Mouse (Mus musculus): ENCODE measurements around the gene Mex3a. TPM values are rescaled to one million over a fixed set of nuclear protein-coding genes. Genes with fewer than 3 reads are reported as not detected.
A peak's percentile ranks its signal among the peaks of the same experiment; 100 is the strongest.

Gene Mex3a
- total RNA-seq, 2 experiments from 2014 or later, result 3.3 to 5.4 TPM

DNA sequence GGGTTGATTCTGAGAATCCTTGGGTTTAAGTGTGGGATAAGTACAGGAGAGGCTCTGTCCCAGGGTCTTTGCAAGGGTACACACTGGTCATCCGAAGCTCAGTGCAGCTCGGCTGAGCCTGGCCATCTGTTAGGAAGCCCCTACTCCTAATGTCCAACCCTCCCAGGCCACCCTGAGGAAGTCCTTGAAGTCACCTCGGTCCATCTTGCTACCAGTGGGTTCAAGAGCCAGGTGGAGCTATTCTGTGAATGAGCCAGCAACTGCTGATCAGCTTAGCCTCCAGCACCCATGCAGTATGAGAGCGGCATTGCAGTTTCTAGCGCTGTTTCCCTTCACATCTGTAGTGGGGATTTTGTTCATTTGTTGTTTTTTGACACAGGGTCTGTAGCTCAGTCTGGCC lies 7.9 kb downstream of the Mex3a start:
- no peak for ATAC-seq (replicated peaks; ENCODE audit: low FRiP score, low TSS enrichment, poor library complexity, severe bottlenecking)

GRCm38 (mm10) chr3:88541622-88542401 lies 9.6 kb downstream of the Mex3a start:
- no peak for ATAC-seq (replicated peaks; ENCODE audit: low FRiP score, low TSS enrichment, poor library complexity, severe bottlenecking)

DNA sequence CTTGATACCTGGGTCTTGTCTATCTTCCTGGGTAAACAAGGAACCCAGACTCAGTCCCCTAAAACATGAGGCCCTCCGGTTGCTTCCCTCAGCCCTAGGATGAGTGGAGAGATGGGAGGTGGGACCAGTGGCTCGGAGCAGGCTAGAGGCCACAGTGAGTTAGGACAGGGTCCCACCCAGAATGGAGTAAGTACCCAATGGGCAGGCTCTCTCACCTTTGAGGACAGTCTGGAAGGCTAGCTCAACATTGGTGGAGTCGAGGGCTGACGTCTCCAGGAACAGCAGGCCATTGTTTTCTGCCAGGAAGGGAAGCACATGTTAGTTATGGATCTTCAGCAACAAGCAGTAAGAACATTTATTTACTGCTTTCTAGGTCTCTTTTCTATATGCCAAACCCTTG lies 10.3 kb downstream of the Mex3a start:
- no peak for ATAC-seq (replicated peaks; ENCODE audit: low FRiP score, low TSS enrichment, poor library complexity, severe bottlenecking)

- no peak for ATAC-seq (replicated peaks; ENCODE audit: low FRiP score, low TSS enrichment, poor library complexity, severe bottlenecking)
Observed at GRCm38 (mm10) chr3:88543174-88543573, 11.0 kb downstream of the Mex3a start.

GRCm38 (mm10) chr3:88543651-88544410 lies 11.6 kb downstream of the Mex3a start:
- ATAC-seq (replicated peaks; ENCODE audit: low FRiP score, low TSS enrichment, poor library complexity, severe bottlenecking), result no peak

GRCm38 (mm10) chr3:88544514-88544913 lies 12.3 kb downstream of the Mex3a start:
- ATAC-seq (replicated peaks; ENCODE audit: low FRiP score, low TSS enrichment, poor library complexity, severe bottlenecking), result no peak

- ATAC-seq (replicated peaks; ENCODE audit: low FRiP score, low TSS enrichment, poor library complexity, severe bottlenecking), result no peak
Observed at GRCm38 (mm10) chr3:88544955-88545591, 12.9 kb downstream of the Mex3a start.

- ATAC-seq (replicated peaks; ENCODE audit: low FRiP score, low TSS enrichment, poor library complexity, severe bottlenecking), result peak; percentile 31
Observed at GRCm38 (mm10) chr3:88546674-88547418, 14.7 kb downstream of the Mex3a start.

DNA sequence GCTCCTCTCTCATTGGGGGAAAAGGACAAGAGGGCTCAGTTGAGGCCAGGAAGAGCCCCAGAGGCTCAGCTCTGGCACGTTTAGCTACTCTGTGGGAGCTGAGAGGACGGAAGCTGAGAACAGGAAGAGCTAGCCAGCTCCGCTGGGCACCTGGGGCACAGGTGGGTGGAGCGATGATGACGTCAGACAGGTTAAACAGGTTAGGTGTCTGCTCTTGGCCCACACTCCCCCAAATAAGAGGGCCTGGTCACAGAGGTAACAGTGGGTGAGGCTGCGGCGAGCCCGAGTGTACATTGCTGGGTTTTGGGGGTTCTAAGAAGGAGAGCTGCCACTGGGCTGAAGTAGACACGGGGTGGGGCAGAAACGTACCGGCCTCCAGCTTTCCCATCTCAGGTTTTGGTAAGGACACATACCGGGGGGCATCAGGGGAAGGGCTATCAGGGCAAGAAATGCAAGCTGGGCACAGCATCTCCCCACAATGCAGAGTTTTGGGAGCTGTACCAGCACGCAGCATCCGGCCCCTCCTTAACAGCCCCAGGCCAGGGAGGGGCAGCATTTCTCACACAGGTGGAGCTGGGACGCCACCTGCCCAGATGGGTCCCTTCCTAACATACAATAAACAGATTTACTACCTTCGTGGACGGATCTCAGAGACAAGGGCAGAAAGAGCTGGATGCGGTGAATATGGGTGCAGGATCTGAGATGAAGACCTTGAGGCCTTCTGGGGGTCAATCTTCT lies 16.2 kb downstream of the Mex3a start, which contains the start of gene Rab25:
Rab25 (minus strand) TSS at position 121 of the 738 bp plus-strand sequence.
- ATAC-seq (replicated peaks; ENCODE audit: low FRiP score, low TSS enrichment, poor library complexity, severe bottlenecking), result no peak

GRCm38 (mm10) chr3:88551586-88551985 lies 19.4 kb downstream of the Mex3a start:
- no peak for ATAC-seq (replicated peaks; ENCODE audit: low FRiP score, low TSS enrichment, poor library complexity, severe bottlenecking)

DNA sequence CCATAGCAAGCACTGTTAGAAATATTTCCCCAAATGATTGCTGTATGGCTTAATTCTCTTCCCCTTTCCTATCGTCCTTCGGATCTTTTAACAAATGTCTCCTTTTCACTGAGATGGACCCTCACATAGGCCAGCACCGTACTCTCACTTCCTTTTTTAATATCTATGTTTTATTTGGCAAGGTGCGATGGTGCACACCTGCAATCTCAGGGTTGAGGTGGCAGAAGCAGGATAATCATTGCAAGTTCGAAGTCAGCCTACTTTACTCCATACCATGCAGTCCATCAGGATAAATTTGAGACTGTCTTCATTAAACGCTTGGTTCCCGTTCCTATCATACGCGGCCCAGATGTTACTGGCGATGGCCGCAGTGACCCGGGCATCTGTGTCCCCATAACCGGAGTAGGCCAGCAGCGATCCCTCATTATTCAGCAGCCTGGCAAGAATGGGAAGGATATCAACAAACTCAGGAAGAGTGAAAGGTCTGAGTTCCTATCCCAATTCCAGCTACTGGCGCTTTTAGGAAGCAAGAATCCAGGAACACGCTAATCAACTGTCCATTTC lies 20.0 kb downstream of the Mex3a start:
- no peak for ATAC-seq (replicated peaks; ENCODE audit: low FRiP score, low TSS enrichment, poor library complexity, severe bottlenecking)

DNA sequence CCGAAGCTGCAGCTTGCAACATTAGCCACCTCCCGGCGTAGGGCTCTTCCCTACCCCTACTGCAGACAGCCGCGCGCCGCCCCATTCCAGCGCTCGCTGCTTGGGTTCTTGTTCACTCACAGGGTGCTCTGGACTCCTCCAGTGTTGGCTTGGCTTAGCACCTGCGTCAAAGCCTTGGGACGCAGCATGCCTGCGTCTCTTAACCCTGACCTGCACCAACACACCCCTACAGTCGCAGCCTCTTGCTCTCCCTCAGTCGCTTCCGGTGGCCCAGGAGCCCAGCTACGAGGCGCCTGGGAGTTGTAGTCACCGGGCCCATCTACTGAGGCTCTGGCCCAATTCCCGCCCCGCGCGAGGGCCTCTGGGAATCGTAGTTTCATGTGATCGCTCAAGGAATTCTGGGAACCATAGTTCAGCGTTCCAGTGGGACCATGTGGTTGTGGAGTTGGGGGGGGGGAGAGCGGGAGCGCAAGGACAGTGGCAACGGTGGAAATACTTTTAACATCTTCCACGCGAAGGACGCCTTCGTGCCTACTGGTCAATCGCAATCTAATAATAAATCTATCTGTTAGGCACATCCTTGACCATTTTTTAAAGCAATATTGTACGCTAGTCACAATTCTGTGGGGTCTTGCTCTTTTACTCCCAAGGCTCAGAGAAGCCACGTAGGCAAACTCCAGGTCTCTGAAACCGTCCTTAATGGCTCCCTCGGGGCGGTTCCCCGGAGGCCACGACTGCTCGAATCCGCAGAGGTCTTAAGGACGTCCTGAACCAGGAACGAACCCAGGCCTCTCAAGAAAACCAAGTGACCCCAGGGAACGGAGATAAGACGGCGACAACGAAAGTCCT lies 20.7 kb downstream of the Mex3a start, which contains the start of gene Lamtor2:
Lamtor2 (minus strand) TSS at position 399 of the 849 bp plus-strand sequence.
- peak; percentile 91 for ATAC-seq (replicated peaks; ENCODE audit: low FRiP score, low TSS enrichment, poor library complexity, severe bottlenecking)

GRCm38 (mm10) chr3:88553525-88553879 lies 21.3 kb downstream of the Mex3a start, which contains the start of gene Ubqln4:
Gene Ubqln4 (plus strand): TSS chr3:88553758.
- peak; percentile 28 for ATAC-seq (replicated peaks; ENCODE audit: low FRiP score, low TSS enrichment, poor library complexity, severe bottlenecking)

- peak; percentile 42 for ATAC-seq (replicated peaks; ENCODE audit: low FRiP score, low TSS enrichment, poor library complexity, severe bottlenecking)
Observed at GRCm38 (mm10) chr3:88553880-88554586, 21.8 kb downstream of the Mex3a start.

GRCm38 (mm10) chr3:88555069-88555605 lies 22.9 kb downstream of the Mex3a start:
- no peak for ATAC-seq (replicated peaks; ENCODE audit: low FRiP score, low TSS enrichment, poor library complexity, severe bottlenecking)

DNA sequence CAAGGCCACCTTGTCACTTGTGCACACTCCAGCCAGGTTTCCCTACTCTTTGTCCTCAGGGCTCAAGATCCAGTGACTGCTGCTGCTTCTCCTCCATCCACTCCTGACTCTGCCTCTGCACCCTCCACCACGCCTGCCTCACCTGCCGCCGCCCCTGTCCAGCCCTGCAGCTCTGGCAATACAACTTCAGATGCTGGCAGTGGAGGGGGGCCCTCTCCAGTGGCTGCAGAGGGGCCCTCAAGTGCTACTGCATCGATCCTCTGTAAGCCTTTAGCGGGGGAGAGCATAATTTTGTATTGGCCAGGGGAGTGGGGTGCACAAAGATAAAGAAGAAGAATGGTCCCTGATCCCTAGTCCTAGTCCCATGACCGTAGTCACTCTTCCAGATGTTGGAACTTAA lies 23.5 kb downstream of the Mex3a start:
- no peak for ATAC-seq (replicated peaks; ENCODE audit: low FRiP score, low TSS enrichment, poor library complexity, severe bottlenecking)

DNA sequence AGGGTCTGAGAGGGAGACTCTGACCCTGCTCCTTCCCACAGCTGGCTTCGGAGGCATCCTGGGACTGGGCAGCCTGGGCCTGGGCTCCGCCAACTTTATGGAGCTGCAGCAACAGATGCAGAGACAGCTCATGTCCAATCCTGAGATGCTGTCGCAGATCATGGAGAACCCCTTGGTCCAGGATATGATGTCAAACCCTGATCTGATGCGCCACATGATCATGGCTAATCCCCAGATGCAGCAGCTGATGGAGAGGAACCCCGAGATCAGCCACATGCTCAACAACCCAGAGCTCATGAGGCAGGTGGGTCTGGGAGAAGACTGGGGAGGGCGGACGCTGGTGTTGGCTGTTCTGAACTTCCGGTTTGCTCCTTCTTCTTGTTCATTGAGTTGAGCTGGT lies 24.4 kb downstream of the Mex3a start:
- no peak for ATAC-seq (replicated peaks; ENCODE audit: low FRiP score, low TSS enrichment, poor library complexity, severe bottlenecking)
